Mouse (Mus musculus) heart, embryonic 14.5 days (tissue): Measurements from ENCODE around the gene Paqr8. TPM values are rescaled to one million over a fixed set of nuclear protein-coding genes. Genes with fewer than 3 reads are reported as not detected.

Experiments used
- ATAC-seq: fragments of 200-750 bp; cut with Nextera tagmentation; 2 replicates; pipeline ENCODE4 v1.8.0; 2017; ENCODE audit warnings: low read depth, moderate TSS enrichment; ENCODE audit not compliant: insufficient number of reproducible peaks, insufficient read depth, low FRiP score
- H3K27ac ChIP-seq, 2 experiments: fragments of 200-500 bp in 1 of 2; fragments of 300-500 bp in 1 of 2; sonication (generic) in 1 of 2; replicated peaks in 1 of 2; 2 replicates each; pipeline ENCODE4 v1.5.1; 2012 to 2014; ENCODE audit warnings: low read depth in 2 of 2, low read length in 2 of 2, control low read depth in 1 of 2, mild to moderate bottlenecking in 1 of 2, mixed read lengths in 1 of 2; ENCODE audit not compliant: control insufficient read depth in 1 of 2, insufficient read depth in 1 of 2
- H3K27me3 ChIP-seq: fragments of 300-500 bp; sonication (generic); 2 replicates; pipeline ENCODE4 v1.6.1; 2014; ENCODE audit warnings: mild to moderate bottlenecking, low read length, control low read depth; ENCODE audit not compliant: control insufficient read depth, insufficient read depth
- H3K36me3 ChIP-seq: fragments of 300-500 bp; sonication (generic); 2 replicates; pipeline ENCODE4 v1.6.1; 2014; ENCODE audit warnings: mild to moderate bottlenecking, control low read depth, low read length, mixed read lengths; ENCODE audit not compliant: control insufficient read depth, insufficient read depth
- H3K4me1 ChIP-seq, 2 experiments: fragments of 200-500 bp in 1 of 2; fragments of 300-500 bp in 1 of 2; sonication (generic) in 1 of 2; 2 replicates each; pipeline ENCODE4 v1.6.1; 2012 to 2014; ENCODE audit warnings: low read length in 2 of 2, control low read depth in 1 of 2, mixed read lengths in 1 of 2; ENCODE audit not compliant: control insufficient read depth in 2 of 2, insufficient read depth in 2 of 2
- H3K4me2 ChIP-seq: fragments of 300-500 bp; sonication (generic); 2 replicates; pipeline ENCODE4 v1.6.1; 2014; ENCODE audit warnings: mild to moderate bottlenecking, low read length
- H3K4me3 ChIP-seq, 2 experiments: fragments of 200-500 bp in 1 of 2; fragments of 300-500 bp in 1 of 2; sonication (generic) in 1 of 2; 2 replicates each; pipeline ENCODE4 v1.5.1; 2012 to 2014; ENCODE audit warnings: low read length in 2 of 2, mild to moderate bottlenecking in 2 of 2, control low read depth in 1 of 2, low read depth in 1 of 2, moderate library complexity in 1 of 2; ENCODE audit not compliant: control insufficient read depth in 1 of 2, insufficient read depth in 1 of 2
- H3K9ac ChIP-seq: fragments of 300-500 bp; sonication (generic); 2 replicates; pipeline ENCODE4 v1.6.1; 2014; ENCODE audit warnings: mild to moderate bottlenecking, low read length
- H3K9me3 ChIP-seq: fragments of 300-500 bp; sonication (generic); 2 replicates; pipeline ENCODE4 v1.6.1; 2016; ENCODE audit warnings: low read length, control low read depth; ENCODE audit not compliant: control insufficient read depth
- WGBS: fragments of 180-500 bp; shearing (Covaris S2); extraction: QIAGEN DNeasy Blood & Tissue Kit; methylation state at CpG from one replicate; pipeline ENCODE4 v1.1.7; 2014; 5-methylcytosine and 5-hydroxymethylcytosine counted together
- polyA plus RNA-seq: library from polyadenylated mRNA; unstranded; fragments of >200 nt; fragmentation: Nextera tagmentation; extraction: Ambion mirVana; gene quantifications from 2 replicates; pipeline ENCODE4 v1.2.1, GENCODE M21; 2014

The Paqr8 gene
- polyA plus RNA-seq, 1 experiment from 2014 or later = 3.8 TPM

- peak overlapping the region; percentile 76 to 80 for H3K4me3 ChIP-seq
- H3K4me2 ChIP-seq = peak overlapping the region; percentile 96
- peaks cover 2 to 13% of the 10 kb centered on the region in 2 experiments; a peak in 3 of 4 replicates for H3K4me1 ChIP-seq
- 1% methylated on average over 20 of the region's 20 CpGs for WGBS
- H3K9me3 ChIP-seq = no peaks in the 10 kb centered on the region
- no peaks in the 10 kb centered on the region for H3K36me3 ChIP-seq
- H3K9ac ChIP-seq = peak overlapping the region; percentile 79
- peak; percentile 76 for ATAC-seq
- no peaks in the 10 kb centered on the region for H3K27me3 ChIP-seq
- H3K27ac ChIP-seq = peak overlapping the region; percentile 57 to 80; a peak in 3 of 4 replicates
Observed at GRCm38 (mm10) chr1:20890941-20891399, 564 bp downstream of the Paqr8 start.

- no peaks in the 10 kb centered on the region for H3K9me3 ChIP-seq
- no peak overlapping the region for H3K4me2 ChIP-seq
- H3K4me3 ChIP-seq = no peak overlapping the region
- no peak overlapping the region for H3K9ac ChIP-seq
- no peak for ATAC-seq
- WGBS = 86% methylated on average over 5 of the region's 5 CpGs
- H3K27me3 ChIP-seq = no peaks in the 10 kb centered on the region
- no peaks in the 10 kb centered on the region for H3K36me3 ChIP-seq
- peaks cover 2 to 13% of the 10 kb centered on the region in 2 experiments; a peak in 3 of 4 replicates for H3K4me1 ChIP-seq
- H3K27ac ChIP-seq = no peak overlapping the region
Observed at GRCm38 (mm10) chr1:20893059-20893458, 2.7 kb downstream of the Paqr8 start.

GRCm38 (mm10) chr1:20898391-20898790, 8.0 kb downstream of the Paqr8 start:
- 73% methylated on average over 9 of the region's 9 CpGs for WGBS
- no peak overlapping the region for H3K27ac ChIP-seq
- 0 out of 4 replicates have a peak, but pooled peaks cover 0 to 3% of the 10 kb centered on the region in 2 experiments for H3K4me1 ChIP-seq
- H3K27me3 ChIP-seq = no peaks in the 10 kb centered on the region
- no peaks in the 10 kb centered on the region for H3K36me3 ChIP-seq
- H3K9ac ChIP-seq = no peak overlapping the region
- H3K4me3 ChIP-seq = no peak overlapping the region
- H3K4me2 ChIP-seq = no peak overlapping the region
- no peak for ATAC-seq
- no peaks in the 10 kb centered on the region for H3K9me3 ChIP-seq

- no peak for ATAC-seq
- Histone ChIP-seq H3K4me3 (no peak overlapping the region), H3K36me3 (no peaks in the 10 kb centered on the region), H3K27me3 (no peaks in the 10 kb centered on the region), H3K4me1 (0 out of 4 replicates have a peak, but pooled peaks cover 0 to 4% of the 10 kb centered on the region in 2 experiments), H3K27ac (no peak overlapping the region), H3K4me2 (no peak overlapping the region), H3K9ac (no peak overlapping the region), H3K9me3 (no peaks in the 10 kb centered on the region)
- WGBS = 31% methylated on average over 4 of the region's 4 CpGs
Observed at GRCm38 (mm10) chr1:20900336-20900735, 9.9 kb downstream of the Paqr8 start.

GRCm38 (mm10) chr1:20905501-20906127, 15.2 kb downstream of the Paqr8 start:
- no peak overlapping the region for H3K27ac ChIP-seq
- no peak for ATAC-seq

GRCm38 (mm10) chr1:20906128-20906515, 15.7 kb downstream of the Paqr8 start:
- ATAC-seq = no peak
- Histone ChIP-seq H3K9me3 (no peaks in the 10 kb centered on the region), H3K9ac (no peak overlapping the region), H3K4me3 (no peak overlapping the region), H3K27me3 (no peaks in the 10 kb centered on the region), H3K27ac (no peak overlapping the region), H3K4me1 (0 out of 4 replicates have a peak, but pooled peaks cover 0 to 4% of the 10 kb centered on the region in 2 experiments), H3K4me2 (no peak overlapping the region), H3K36me3 (no peaks in the 10 kb centered on the region)
- 91% methylated on average over 9 of the region's 9 CpGs for WGBS

More at GRCm38 (mm10) chr1:20905501-20906127, 15.2 kb downstream of the Paqr8 start:
- H3K36me3 ChIP-seq = no peaks in the 10 kb centered on the region
- H3K4me1 ChIP-seq = 0 out of 4 replicates have a peak, but pooled peaks cover 0 to 4% of the 10 kb centered on the region in 2 experiments
- no peaks in the 10 kb centered on the region for H3K9me3 ChIP-seq
- H3K9ac ChIP-seq = no peak overlapping the region
- H3K27me3 ChIP-seq = no peaks in the 10 kb centered on the region
- H3K4me2 ChIP-seq = no peak overlapping the region
- WGBS = 87% methylated on average over 8 of the region's 8 CpGs
- no peak overlapping the region for H3K4me3 ChIP-seq

GRCm38 (mm10) chr1:20908541-20908940, 18.1 kb downstream of the Paqr8 start:
- WGBS = 56% methylated on average over 4 of the region's 4 CpGs
- no peak for ATAC-seq
- Histone ChIP-seq H3K4me2 (no peak overlapping the region), H3K4me1 (0 out of 4 replicates have a peak, but pooled peaks cover 0 to 4% of the 10 kb centered on the region in 2 experiments), H3K9ac (no peak overlapping the region), H3K27ac (no peak overlapping the region), H3K9me3 (no peaks in the 10 kb centered on the region), H3K36me3 (no peaks in the 10 kb centered on the region), H3K4me3 (no peak overlapping the region), H3K27me3 (no peaks in the 10 kb centered on the region)
